Mouse (Mus musculus): ENCODE measurements around the gene Cfap44. TPM values are rescaled to one million over a fixed set of nuclear protein-coding genes. Genes with fewer than 3 reads are reported as not detected.
"Not testable (repeated sequence)": the region's sequence is repeated elsewhere in the genome, so short reads cannot be mapped to it uniquely, and the experiment has no call there.

Gene Cfap44
- polyA plus RNA-seq, 1 experiment from 2014 or later, result 0.79 TPM

DNA sequence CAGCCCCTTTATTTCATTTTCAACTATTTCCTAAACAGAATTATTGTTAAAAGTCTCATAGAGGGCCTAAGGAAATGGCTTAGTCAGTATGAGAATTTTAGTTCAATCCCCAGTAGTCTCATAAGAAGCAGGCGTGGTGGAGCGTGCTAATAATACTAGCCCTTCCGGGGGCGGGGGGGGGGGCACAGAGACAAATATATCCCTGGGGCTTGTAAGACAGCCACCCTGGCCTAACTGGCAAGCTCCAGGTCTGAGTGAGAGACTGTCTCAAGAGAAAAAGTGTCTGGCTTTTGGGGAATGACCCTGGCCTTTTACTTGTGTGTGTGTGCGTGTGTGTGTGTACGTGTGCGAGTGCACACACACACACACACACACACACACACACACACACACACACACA, 40.3 kb downstream of the Cfap44 start:
- Histone ChIP-seq H3K9me3 (no peaks in the 10 kb centered on the region), H3K27me3 (no peaks in the 10 kb centered on the region), H3K9ac (no peak overlapping the region), H3K4me2 (replicated peaks) (no peak overlapping the region), H3K4me3 (no peak overlapping the region), H3K27ac (no peak overlapping the region), H3K36me3 (no peaks in the 10 kb centered on the region), H3K4me1 (no peaks in the 10 kb centered on the region)
- 85% methylated on average over 7 of the region's 7 CpGs for WGBS
- ATAC-seq (ENCODE audit: insufficient number of reproducible peaks, insufficient read depth, low FRiP score, low TSS enrichment), result no peak

DNA sequence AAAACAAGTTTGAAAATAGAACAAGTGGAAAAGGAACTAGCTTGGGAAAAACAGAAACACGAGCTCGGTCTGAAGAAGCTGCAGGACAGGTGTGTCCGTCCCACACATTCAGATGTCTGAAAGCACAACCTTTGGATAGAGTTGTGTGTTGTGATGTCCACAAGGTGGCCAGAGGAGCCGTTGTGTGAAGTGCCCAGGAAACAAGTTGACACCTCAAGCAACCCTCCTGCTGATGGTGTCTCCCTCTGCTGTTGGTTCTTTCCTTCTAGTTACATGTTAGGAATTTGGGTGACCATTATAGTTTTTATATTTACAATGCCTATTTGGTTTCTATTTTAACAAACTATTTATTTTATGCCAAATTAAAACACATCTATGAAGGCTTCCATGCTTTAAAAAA, 40.9 kb downstream of the Cfap44 start:
- Histone ChIP-seq H3K4me3 (no peak overlapping the region), H3K36me3 (no peaks in the 10 kb centered on the region), H3K27me3 (no peaks in the 10 kb centered on the region), H3K27ac (no peak overlapping the region), H3K9me3 (no peaks in the 10 kb centered on the region), H3K9ac (no peak overlapping the region), H3K4me1 (no peaks in the 10 kb centered on the region), H3K4me2 (replicated peaks) (no peak overlapping the region)
- 73% methylated on average over 4 of the region's 4 CpGs for WGBS
- ATAC-seq (ENCODE audit: insufficient number of reproducible peaks, insufficient read depth, low FRiP score, low TSS enrichment), result no peak

DNA sequence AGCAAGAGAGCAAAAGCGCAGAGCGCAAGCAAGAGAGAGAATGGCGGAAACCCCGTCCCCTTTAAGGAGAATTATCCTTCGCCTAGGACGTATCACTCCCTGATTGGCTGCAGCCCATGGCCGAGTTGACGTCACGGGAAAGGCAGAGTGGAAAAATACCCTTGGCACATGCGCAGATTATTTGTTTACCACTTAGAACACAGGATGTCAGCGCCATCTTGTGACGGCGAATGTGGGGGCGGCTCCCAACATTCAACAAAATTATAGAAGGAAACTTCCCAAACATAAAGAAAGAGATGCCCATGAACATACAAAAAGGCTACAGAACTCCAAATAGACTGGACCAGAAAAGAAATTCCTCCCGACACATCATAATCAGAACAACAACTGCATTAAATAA, 47.3 kb downstream of the Cfap44 start:
- H3K4me2 ChIP-seq (replicated peaks); H3K27ac ChIP-seq; H3K36me3 ChIP-seq; H3K27me3 ChIP-seq; H3K4me3 ChIP-seq; ATAC-seq (ENCODE audit: insufficient number of reproducible peaks, insufficient read depth, low FRiP score, low TSS enrichment); H3K9me3 ChIP-seq; H3K4me1 ChIP-seq; H3K9ac ChIP-seq: not testable (repeated sequence)
- 94% methylated on average over 15 of the region's 15 CpGs for WGBS

DNA sequence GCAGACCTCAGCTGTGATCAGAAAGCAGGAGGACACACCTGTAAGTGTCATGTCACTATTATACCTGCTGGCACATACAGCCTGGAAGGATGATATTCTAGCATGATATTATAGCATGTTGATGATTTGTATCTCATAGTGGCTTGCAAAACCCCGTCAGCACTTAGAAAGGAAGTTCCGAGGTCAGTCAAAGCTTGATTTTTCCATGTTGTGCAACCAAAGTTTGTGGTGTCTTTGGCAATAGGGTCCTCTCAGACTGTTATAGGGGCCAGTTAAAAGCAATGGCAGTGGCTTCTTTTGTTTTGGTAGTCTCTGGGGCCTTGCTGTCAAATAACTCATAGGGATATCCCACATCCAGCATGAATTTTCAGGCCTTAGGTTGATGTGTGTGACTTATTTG, 63.3 kb downstream of the Cfap44 start:
- whole genome bisulfite sequencing, result 92% methylated on average over 2 of the region's 2 CpGs
- no peak for ATAC-seq (ENCODE audit: insufficient number of reproducible peaks, insufficient read depth, low FRiP score, low TSS enrichment)
- H3K4me3 ChIP-seq, result no peak overlapping the region

DNA sequence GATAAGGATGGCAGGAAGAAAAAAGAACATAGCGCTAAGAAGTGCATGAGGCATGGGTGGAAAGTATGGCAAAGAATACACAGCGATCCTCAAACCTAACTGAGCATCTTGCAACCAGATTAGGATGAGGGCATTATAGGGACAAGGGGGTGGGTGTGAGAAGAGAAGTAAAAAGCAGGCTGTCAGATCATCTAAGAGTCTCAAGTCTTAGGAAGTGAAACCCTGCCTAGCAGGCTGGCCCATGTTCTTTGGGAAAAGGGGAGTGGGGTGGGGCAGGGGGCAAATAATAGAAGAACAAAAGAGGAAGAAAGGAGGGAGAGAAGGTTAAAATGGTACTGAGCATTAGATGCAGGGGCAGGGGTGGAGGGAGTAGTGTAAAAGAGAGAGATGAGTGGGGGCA, 64.2 kb downstream of the Cfap44 start:
- Histone ChIP-seq H3K27me3 (no peaks in the 10 kb centered on the region), H3K27ac (no peak overlapping the region), H3K4me3 (no peak overlapping the region), H3K9me3 (no peaks in the 10 kb centered on the region), H3K36me3 (no peaks in the 10 kb centered on the region), H3K4me2 (replicated peaks) (no peak overlapping the region), H3K9ac (no peak overlapping the region), H3K4me1 (no peaks in the 10 kb centered on the region)
- WGBS, result 87% methylated on average over 2 of the region's 2 CpGs
- no peak for ATAC-seq (ENCODE audit: insufficient number of reproducible peaks, insufficient read depth, low FRiP score, low TSS enrichment)

More for the DNA sequence above, 63.3 kb downstream of the Cfap44 start:
- Histone ChIP-seq H3K9ac (no peak overlapping the region), H3K4me1 (no peaks in the 10 kb centered on the region), H3K4me2 (replicated peaks) (no peak overlapping the region), H3K27ac (no peak overlapping the region), H3K9me3 (no peaks in the 10 kb centered on the region), H3K36me3 (no peaks in the 10 kb centered on the region), H3K27me3 (no peaks in the 10 kb centered on the region)

DNA sequence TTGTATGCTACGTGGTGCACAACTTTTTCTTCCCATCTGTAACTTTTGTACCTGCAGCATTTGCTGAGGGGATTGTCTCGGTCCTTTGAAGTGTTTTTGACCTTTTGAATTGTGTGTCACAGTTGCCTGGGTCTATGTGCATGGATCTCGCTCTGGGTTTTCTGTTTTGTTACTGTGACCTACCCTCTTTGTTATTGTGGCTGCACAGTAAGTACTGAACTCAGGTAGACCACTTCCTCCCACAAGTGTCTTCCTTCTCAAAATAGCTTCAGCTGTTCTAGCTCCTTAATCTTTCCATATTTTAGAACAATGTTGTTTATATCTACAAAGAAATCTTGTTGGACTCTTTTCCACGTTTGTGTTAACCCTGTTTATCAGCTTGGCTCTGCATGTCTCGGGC, 66.3 kb downstream of the Cfap44 start:
- no peaks in the 10 kb centered on the region for H3K9me3 ChIP-seq
- no peak overlapping the region for H3K4me2 ChIP-seq (replicated peaks)
- H3K4me1 ChIP-seq, result no peaks in the 10 kb centered on the region
- H3K36me3 ChIP-seq, result no peaks in the 10 kb centered on the region
- no peak for ATAC-seq (ENCODE audit: insufficient number of reproducible peaks, insufficient read depth, low FRiP score, low TSS enrichment)
- H3K9ac ChIP-seq, result no peak overlapping the region
- no peak overlapping the region for H3K27ac ChIP-seq
- WGBS, result 81% methylated on average over 5 of the region's 5 CpGs
- H3K27me3 ChIP-seq, result no peaks in the 10 kb centered on the region
- H3K4me3 ChIP-seq, result no peak overlapping the region

DNA sequence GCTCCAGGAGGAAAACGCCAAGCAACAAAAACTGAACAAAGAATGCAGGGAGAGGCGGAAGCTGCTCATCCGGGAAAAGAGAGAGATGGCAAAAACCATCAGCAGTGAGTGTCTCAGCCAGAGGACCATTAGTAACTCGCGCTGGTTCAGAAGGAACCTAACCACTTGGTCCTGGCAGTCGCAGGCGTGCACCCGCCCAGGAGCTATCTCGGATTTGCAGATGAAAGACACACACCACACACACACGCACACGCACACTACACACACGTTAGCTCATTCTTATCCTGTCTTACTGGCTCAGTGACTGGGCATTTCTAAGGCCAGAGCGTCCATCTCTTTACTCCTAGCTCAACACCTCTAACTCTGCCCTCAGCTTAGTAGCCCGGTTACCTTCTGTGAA, 80.7 kb downstream of the Cfap44 start:
- Histone ChIP-seq H3K27me3 (no peaks in the 10 kb centered on the region), H3K9ac (no peak overlapping the region), H3K4me2 (replicated peaks) (no peak overlapping the region), H3K4me1 (no peaks in the 10 kb centered on the region), H3K9me3 (no peaks in the 10 kb centered on the region), H3K27ac (no peak overlapping the region), H3K4me3 (no peak overlapping the region), H3K36me3 (no peaks in the 10 kb centered on the region)
- ATAC-seq (ENCODE audit: insufficient number of reproducible peaks, insufficient read depth, low FRiP score, low TSS enrichment), result no peak
- WGBS, result 91% methylated on average over 14 of the region's 14 CpGs

DNA sequence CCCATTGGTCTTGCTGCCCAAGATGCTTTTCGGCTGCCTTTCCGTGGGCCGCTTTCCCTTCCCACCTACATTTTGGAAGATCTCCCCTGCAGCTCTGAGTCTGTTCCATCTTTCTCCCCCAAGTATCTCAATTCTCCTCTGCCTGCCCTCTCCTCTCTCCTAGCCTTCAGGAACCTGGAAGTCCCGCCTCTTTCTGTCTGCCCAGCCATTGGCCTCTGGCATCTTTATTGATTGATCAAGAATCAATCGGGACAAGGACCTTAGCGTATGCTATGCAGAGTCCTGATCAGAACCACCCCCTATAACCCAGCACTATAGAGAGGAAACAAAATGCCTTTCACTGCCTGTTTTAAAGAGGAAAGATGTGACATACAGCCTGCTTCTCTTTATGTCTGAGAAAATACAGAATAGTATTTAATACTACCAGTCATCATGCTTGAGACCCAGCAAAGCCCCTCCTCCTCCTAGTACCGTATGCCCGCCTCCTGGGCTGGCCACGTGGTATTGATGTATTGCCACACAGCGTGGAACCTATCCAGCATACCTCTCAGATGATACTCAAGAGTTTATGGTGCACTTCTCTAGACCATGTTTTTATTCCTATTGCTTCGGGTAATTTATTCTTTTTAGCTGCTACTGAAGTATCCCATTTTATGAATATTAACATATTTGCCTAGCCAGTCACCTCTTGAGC, 81.2 kb downstream of the Cfap44 start:
- Histone ChIP-seq H3K27me3 (no peaks in the 10 kb centered on the region), H3K9ac (no peak overlapping the region), H3K4me2 (replicated peaks) (no peak overlapping the region), H3K27ac (no peak overlapping the region), H3K36me3 (no peaks in the 10 kb centered on the region), H3K4me1 (peaks cover 2% of the 10 kb centered on the region; the same call in 1 of the 2 replicates), H3K4me3 (no peak overlapping the region), H3K9me3 (no peaks in the 10 kb centered on the region)
- 88% methylated on average over 11 of the region's 11 CpGs for WGBS
- ATAC-seq (ENCODE audit: insufficient number of reproducible peaks, insufficient read depth, low FRiP score, low TSS enrichment), result no peak

DNA sequence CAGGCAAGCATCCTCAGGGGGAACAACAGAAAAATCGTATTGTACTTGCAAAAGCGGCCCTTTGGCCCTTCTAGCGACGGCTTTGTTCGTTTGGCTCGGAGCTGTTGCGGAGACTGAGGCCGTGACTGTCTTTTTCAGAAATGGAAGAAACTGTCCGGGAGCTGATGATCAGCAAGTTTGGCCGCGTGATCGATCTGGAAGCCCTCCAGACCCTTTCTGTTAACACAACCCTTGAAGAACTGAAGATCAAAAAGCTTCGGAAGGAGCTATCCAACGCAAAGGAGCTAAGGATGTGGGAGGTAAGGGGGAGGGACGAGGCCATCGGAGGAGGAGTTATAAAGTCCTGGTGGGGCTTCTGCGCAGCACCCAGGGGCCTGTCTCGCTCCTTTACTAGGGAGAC, 84.2 kb downstream of the Cfap44 start:
- Histone ChIP-seq H3K36me3 (peaks cover 7% of the 10 kb centered on the region; the same call in 1 of the 2 replicates), H3K9me3 (no peaks in the 10 kb centered on the region), H3K4me2 (replicated peaks) (0 out of 2 replicates have a peak overlapping the region, but pooled peaks have one; percentile 12), H3K27me3 (no peaks in the 10 kb centered on the region), H3K4me3 (no peak overlapping the region), H3K9ac (no peak overlapping the region), H3K4me1 (peaks cover 5% of the 10 kb centered on the region; the same call in 1 of the 2 replicates), H3K27ac (no peak overlapping the region)
- no peak for ATAC-seq (ENCODE audit: insufficient number of reproducible peaks, insufficient read depth, low FRiP score, low TSS enrichment)
- 53% methylated on average over 18 of the region's 18 CpGs for WGBS

DNA sequence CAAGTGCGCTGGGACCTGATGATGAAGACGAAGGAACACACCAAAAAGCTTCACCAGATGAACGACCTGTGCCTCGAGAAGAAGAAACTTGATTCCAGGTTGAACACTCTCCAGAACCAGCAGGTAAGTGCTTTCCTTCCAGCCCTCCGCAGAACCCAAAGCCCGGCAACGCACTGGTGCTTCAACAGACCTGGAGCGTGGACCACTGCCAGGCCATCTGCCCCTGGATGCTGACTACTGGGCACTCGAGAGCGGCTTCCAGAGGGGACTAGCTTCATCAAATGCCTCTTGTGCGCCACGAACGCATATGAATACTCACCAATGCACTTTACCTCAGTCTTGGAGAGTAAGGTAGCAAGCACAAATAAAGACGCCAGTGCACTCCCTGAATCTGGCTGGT, 85.3 kb downstream of the Cfap44 start:
- Histone ChIP-seq H3K9ac (no peak overlapping the region), H3K4me3 (no peak overlapping the region), H3K4me1 (peaks cover 5% of the 10 kb centered on the region; the same call in 1 of the 2 replicates), H3K27me3 (no peaks in the 10 kb centered on the region), H3K36me3 (peaks cover 12% of the 10 kb centered on the region; the same call in 1 of the 2 replicates), H3K9me3 (no peaks in the 10 kb centered on the region), H3K27ac (no peak overlapping the region), H3K4me2 (replicated peaks) (no peak overlapping the region)
- ATAC-seq (ENCODE audit: insufficient number of reproducible peaks, insufficient read depth, low FRiP score, low TSS enrichment), result no peak
- WGBS, result 89% methylated on average over 14 of the region's 14 CpGs

DNA sequence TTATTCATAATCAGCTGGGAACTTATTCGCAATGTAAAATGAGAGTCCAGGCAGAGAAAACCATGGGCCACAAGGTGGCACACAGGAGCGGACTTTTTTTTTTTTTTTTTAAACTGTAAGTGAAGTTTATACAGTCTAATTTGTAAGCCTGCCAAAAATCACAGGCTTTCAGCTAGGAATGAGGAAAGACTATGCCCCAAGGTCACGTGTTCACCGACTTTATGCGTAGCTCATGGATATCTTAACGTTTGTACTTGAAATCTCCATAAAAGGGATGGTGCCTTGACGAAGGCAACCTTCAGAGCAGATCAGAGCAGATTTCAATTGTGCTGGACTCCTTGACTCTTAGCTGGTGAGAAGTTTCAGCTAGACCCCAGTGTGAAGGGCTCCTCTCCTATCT, 86.0 kb downstream of the Cfap44 start:
- Histone ChIP-seq H3K4me3 (no peak overlapping the region), H3K27ac (0 out of 2 replicates have a peak overlapping the region, but pooled peaks have one; percentile 50), H3K4me2 (replicated peaks) (no peak overlapping the region), H3K9me3 (no peaks in the 10 kb centered on the region), H3K36me3 (peaks cover 18% of the 10 kb centered on the region), H3K27me3 (no peaks in the 10 kb centered on the region), H3K4me1 (peaks cover 5% of the 10 kb centered on the region; the same call in 1 of the 2 replicates), H3K9ac (no peak overlapping the region)
- ATAC-seq (ENCODE audit: insufficient number of reproducible peaks, insufficient read depth, low FRiP score, low TSS enrichment), result peak; percentile 30; the same call in 1 of the 2 replicates
- WGBS, result 50% methylated on average over 7 of the region's 7 CpGs
